Mouse (Mus musculus): Measurements from ENCODE around the gene Gad1. TPM values are rescaled to one million over a fixed set of nuclear protein-coding genes. Genes with fewer than 3 reads are reported as not detected.
"Not testable (repeated sequence)": the region's sequence is repeated elsewhere in the genome, so short reads cannot be mapped to it uniquely, and the experiment has no call there.

Gad1 gene
- polyA plus RNA-seq (2014; fragmentation: Nextera tagmentation; extraction: Ambion mirVana) = 11.8 and 16.6 TPM in 2 replicates

GRCm38 (mm10) chr2:70552772-70553171, at the start of gene Gad1:
Gene Gad1 (plus strand): TSS chr2:70553072.
- 56% methylated on average over 4 of the region's 4 CpGs for WGBS
- no peak within 1 kb of the TSS for H3K4me2 ChIP-seq (replicated peaks; ENCODE audit: low read depth, low read length)
- no peaks in the 10 kb centered on the region for H3K36me3 ChIP-seq (ENCODE audit: control insufficient read depth, insufficient read depth, low read length)
- no peaks in the 10 kb centered on the region for H3K9me3 ChIP-seq (ENCODE audit: control insufficient read depth, low read length)
- no peak within 1 kb of the TSS for H3K9ac ChIP-seq (ENCODE audit: low read depth, low read length)
- DNase-seq (ENCODE audit: low spot score) (no peak), ATAC-seq (ENCODE audit: low FRiP score) (no peak)
- no peak within 1 kb of the TSS for H3K4me3 ChIP-seq (ENCODE audit: low read depth, low read length)
- no peaks in the 10 kb centered on the region for H3K27me3 ChIP-seq (ENCODE audit: control insufficient read depth, insufficient read depth, low read length)
- no peaks in the 10 kb centered on the region for H3K4me1 ChIP-seq (replicated peaks; ENCODE audit: control insufficient read depth, insufficient read depth, low read length)
- H3K27ac ChIP-seq (ENCODE audit: low read depth, low read length) = no peak within 1 kb of the TSS

- ATAC-seq (ENCODE audit: low FRiP score) (no peak), DNase-seq (ENCODE audit: low spot score) (no peak)
- Histone ChIP-seq H3K4me1 (replicated peaks; ENCODE audit: control insufficient read depth, insufficient read depth, low read length) (no peaks in the 10 kb centered on the region), H3K9me3 (ENCODE audit: control insufficient read depth, low read length) (no peaks in the 10 kb centered on the region), H3K27ac (ENCODE audit: low read depth, low read length) (no peak overlapping the region), H3K27me3 (ENCODE audit: control insufficient read depth, insufficient read depth, low read length) (no peaks in the 10 kb centered on the region), H3K36me3 (ENCODE audit: control insufficient read depth, insufficient read depth, low read length) (no peaks in the 10 kb centered on the region), H3K4me2 (replicated peaks; ENCODE audit: low read depth, low read length) (no peak overlapping the region), H3K4me3 (ENCODE audit: low read depth, low read length) (no peak overlapping the region), H3K9ac (ENCODE audit: low read depth, low read length) (no peak overlapping the region)
- 82% methylated on average over 10 of the region's 10 CpGs for WGBS
Observed at GRCm38 (mm10) chr2:70503436-70503835, 49.4 kb upstream of the Gad1 start.

DNA sequence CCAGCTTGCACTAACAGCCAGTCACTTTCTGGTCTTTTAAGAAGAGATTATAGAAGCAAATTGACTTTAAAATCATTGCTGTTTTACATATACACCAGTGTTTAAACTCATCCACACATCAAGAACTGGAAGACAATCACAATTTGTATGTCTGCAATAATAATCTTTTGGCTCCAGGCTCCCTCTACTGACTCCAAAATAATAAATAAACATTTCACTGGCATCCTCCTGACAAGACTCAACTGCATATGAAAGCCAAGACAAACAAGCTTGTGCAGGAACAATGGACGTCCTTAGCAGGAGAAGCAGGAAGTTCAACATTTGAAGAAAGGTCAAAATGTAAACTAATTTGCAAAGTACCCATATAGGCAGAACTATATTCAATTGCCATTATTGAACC, 47.6 kb upstream of the Gad1 start:
- Histone ChIP-seq H3K9me3 (ENCODE audit: control insufficient read depth, low read length) (no peaks in the 10 kb centered on the region), H3K36me3 (ENCODE audit: control insufficient read depth, insufficient read depth, low read length) (no peaks in the 10 kb centered on the region), H3K4me2 (replicated peaks; ENCODE audit: low read depth, low read length) (no peak overlapping the region), H3K4me3 (ENCODE audit: low read depth, low read length) (no peak overlapping the region), H3K4me1 (replicated peaks; ENCODE audit: control insufficient read depth, insufficient read depth, low read length) (no peaks in the 10 kb centered on the region), H3K27ac (ENCODE audit: low read depth, low read length) (no peak overlapping the region), H3K9ac (ENCODE audit: low read depth, low read length) (no peak overlapping the region), H3K27me3 (ENCODE audit: control insufficient read depth, insufficient read depth, low read length) (no peaks in the 10 kb centered on the region)
- DNase-seq (ENCODE audit: low spot score) (no peak), ATAC-seq (ENCODE audit: low FRiP score) (no peak)
- WGBS = 52% methylated on average over 1 of the region's 1 CpGs

DNA sequence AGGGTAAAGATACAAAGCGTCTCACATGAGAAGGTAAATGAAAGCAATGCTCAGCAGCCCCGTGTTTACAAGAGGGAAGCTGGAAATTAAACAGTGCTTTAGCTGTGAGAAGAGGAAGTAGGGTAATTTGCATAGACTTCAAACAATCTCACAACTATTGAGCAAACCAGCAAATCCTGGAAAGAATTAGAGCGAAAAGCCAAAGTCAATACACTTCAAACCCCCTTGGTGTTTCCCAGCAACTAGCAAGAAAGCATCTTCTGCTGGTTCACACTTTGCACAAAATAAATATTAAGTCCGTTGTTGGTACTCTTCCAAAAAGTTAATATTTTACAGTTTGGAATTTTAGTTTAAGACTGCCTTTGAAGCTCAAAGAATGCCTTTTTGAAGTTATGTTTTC, 47.0 kb upstream of the Gad1 start:
- H3K9me3 ChIP-seq (ENCODE audit: control insufficient read depth, low read length) = no peaks in the 10 kb centered on the region
- WGBS = 44% methylated on average over 4 of the region's 4 CpGs
- H3K9ac ChIP-seq (ENCODE audit: low read depth, low read length) = no peak overlapping the region
- no peak overlapping the region for H3K4me3 ChIP-seq (ENCODE audit: low read depth, low read length)
- H3K27ac ChIP-seq (ENCODE audit: low read depth, low read length) = no peak overlapping the region
- H3K4me1 ChIP-seq (replicated peaks; ENCODE audit: control insufficient read depth, insufficient read depth, low read length) = no peaks in the 10 kb centered on the region
- DNase-seq (ENCODE audit: low spot score) (no peak), ATAC-seq (ENCODE audit: low FRiP score) (no peak)
- no peak overlapping the region for H3K4me2 ChIP-seq (replicated peaks; ENCODE audit: low read depth, low read length)
- no peaks in the 10 kb centered on the region for H3K27me3 ChIP-seq (ENCODE audit: control insufficient read depth, insufficient read depth, low read length)
- H3K36me3 ChIP-seq (ENCODE audit: control insufficient read depth, insufficient read depth, low read length) = no peaks in the 10 kb centered on the region

GRCm38 (mm10) chr2:70506372-70506771, 46.5 kb upstream of the Gad1 start:
- no peaks in the 10 kb centered on the region for H3K4me1 ChIP-seq (replicated peaks; ENCODE audit: control insufficient read depth, insufficient read depth, low read length)
- no peak for DNase-seq (ENCODE audit: low spot score)
- H3K27me3 ChIP-seq (ENCODE audit: control insufficient read depth, insufficient read depth, low read length) = no peaks in the 10 kb centered on the region

DNA sequence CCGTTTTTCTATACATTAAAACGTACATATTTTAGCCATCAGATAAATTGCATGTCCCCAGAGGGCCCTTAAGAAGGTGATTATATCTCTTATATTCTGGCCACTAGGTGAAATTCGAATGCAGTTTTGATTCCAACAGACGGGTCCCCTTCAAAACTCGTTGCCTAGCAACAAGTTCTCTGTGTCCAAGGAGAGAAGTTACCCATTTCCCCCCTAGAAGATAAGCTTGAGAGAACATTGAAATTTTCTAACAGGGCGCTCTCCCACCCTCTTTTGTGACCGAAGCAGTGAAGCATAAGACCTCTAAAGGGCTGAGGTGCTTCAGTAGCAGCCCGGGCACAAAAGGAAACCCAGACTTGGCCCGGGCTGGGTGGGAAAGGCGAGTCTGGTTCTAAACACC, 44.4 kb upstream of the Gad1 start, which contains the start of gene Erich2:
TSS of gene Erich2 (plus strand) at position 324 of the 400 bp plus-strand sequence.
- WGBS = 14% methylated on average over 10 of the region's 10 CpGs
- Histone ChIP-seq H3K27me3 (ENCODE audit: control insufficient read depth, insufficient read depth, low read length) (no peaks in the 10 kb centered on the region), H3K36me3 (ENCODE audit: control insufficient read depth, insufficient read depth, low read length) (no peaks in the 10 kb centered on the region), H3K4me3 (ENCODE audit: low read depth, low read length) (peak within 1 kb of the TSS; percentile 41), H3K4me2 (replicated peaks; ENCODE audit: low read depth, low read length) (peak within 1 kb of the TSS; percentile 84), H3K4me1 (replicated peaks; ENCODE audit: control insufficient read depth, insufficient read depth, low read length) (no peaks in the 10 kb centered on the region), H3K27ac (ENCODE audit: low read depth, low read length) (no peak within 1 kb of the TSS), H3K9me3 (ENCODE audit: control insufficient read depth, low read length) (no peaks in the 10 kb centered on the region), H3K9ac (ENCODE audit: low read depth, low read length) (peak within 1 kb of the TSS; percentile 40)
- DNase-seq (ENCODE audit: low spot score) (no peak), ATAC-seq (ENCODE audit: low FRiP score) (no peak)

More at GRCm38 (mm10) chr2:70506372-70506771, 46.5 kb upstream of the Gad1 start:
- Histone ChIP-seq H3K9me3 (ENCODE audit: control insufficient read depth, low read length) (no peaks in the 10 kb centered on the region), H3K9ac (ENCODE audit: low read depth, low read length) (no peak overlapping the region), H3K36me3 (ENCODE audit: control insufficient read depth, insufficient read depth, low read length) (no peaks in the 10 kb centered on the region), H3K4me2 (replicated peaks; ENCODE audit: low read depth, low read length) (no peak overlapping the region), H3K4me3 (ENCODE audit: low read depth, low read length) (no peak overlapping the region), H3K27ac (ENCODE audit: low read depth, low read length) (no peak overlapping the region)
- 60% methylated on average over 2 of the region's 2 CpGs for WGBS
- ATAC-seq (ENCODE audit: low FRiP score) = no peak

GRCm38 (mm10) chr2:70509021-70509632, 43.7 kb upstream of the Gad1 start:
- peak overlapping the region; percentile 84 for H3K4me2 ChIP-seq (replicated peaks; ENCODE audit: low read depth, low read length)
- H3K9ac ChIP-seq (ENCODE audit: low read depth, low read length) = peak overlapping the region; percentile 40
- peak overlapping the region; percentile 41 for H3K4me3 ChIP-seq (ENCODE audit: low read depth, low read length)
- H3K36me3 ChIP-seq (ENCODE audit: control insufficient read depth, insufficient read depth, low read length) = no peaks in the 10 kb centered on the region
- no peaks in the 10 kb centered on the region for H3K9me3 ChIP-seq (ENCODE audit: control insufficient read depth, low read length)
- under 1% methylated on average over 51 of the region's 56 CpGs for WGBS
- H3K4me1 ChIP-seq (replicated peaks; ENCODE audit: control insufficient read depth, insufficient read depth, low read length) = no peaks in the 10 kb centered on the region
- no peaks in the 10 kb centered on the region for H3K27me3 ChIP-seq (ENCODE audit: control insufficient read depth, insufficient read depth, low read length)
- H3K27ac ChIP-seq (ENCODE audit: low read depth, low read length) = no peak overlapping the region
- peak; percentile 88 for DNase-seq (ENCODE audit: low spot score)
- peak; percentile 97 for ATAC-seq (ENCODE audit: low FRiP score)

DNA sequence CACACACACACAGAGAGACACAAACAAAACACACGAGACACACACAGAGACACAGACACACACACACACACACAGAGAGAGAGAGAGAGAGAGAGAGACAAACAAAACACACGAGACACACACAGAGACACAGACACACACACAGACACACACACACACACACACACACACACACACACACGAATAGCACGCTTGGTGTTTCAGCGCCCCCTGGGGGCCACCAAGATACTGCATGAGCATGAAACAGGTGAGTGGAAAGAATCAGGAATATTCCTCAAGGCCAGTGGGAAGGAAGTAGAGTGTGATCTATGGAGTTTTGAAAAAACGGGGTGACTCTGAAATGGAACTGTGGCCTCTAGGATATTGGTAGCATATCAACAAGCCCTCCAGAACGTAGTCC, 14.6 kb upstream of the Gad1 start:
- H3K4me2 ChIP-seq (replicated peaks; ENCODE audit: low read depth, low read length); H3K9me3 ChIP-seq (ENCODE audit: control insufficient read depth, low read length); H3K36me3 ChIP-seq (ENCODE audit: control insufficient read depth, insufficient read depth, low read length); ATAC-seq (ENCODE audit: low FRiP score); H3K4me3 ChIP-seq (ENCODE audit: low read depth, low read length); H3K27ac ChIP-seq (ENCODE audit: low read depth, low read length); H3K9ac ChIP-seq (ENCODE audit: low read depth, low read length); H3K27me3 ChIP-seq (ENCODE audit: control insufficient read depth, insufficient read depth, low read length); H3K4me1 ChIP-seq (replicated peaks; ENCODE audit: control insufficient read depth, insufficient read depth, low read length): not testable (repeated sequence)
- 47% methylated on average over 7 of the region's 7 CpGs for WGBS
- peak; percentile 64 for DNase-seq (ENCODE audit: low spot score)

DNA sequence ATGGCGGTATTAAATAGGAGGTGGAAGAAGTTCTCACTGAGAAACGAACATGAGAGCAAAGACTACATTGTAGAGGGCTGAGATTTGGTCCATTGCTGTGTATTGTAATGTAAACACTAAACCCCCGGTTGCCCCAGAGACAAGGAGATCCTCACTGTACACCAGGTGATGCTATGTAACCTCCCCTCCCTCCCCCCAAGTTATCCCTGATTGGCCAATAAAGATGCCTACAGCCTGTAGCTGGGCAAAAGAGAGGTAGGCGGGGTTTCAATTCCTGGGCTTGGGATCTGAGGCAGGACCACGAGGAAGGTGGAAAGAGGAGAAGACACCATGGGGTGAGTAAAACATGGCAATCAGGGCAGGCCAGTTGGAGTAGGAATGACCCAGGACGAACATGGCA, 2.2 kb upstream of the Gad1 start:
- H3K27ac ChIP-seq (ENCODE audit: low read depth, low read length) = no peak overlapping the region
- ATAC-seq (ENCODE audit: low FRiP score) (no peak), DNase-seq (ENCODE audit: low spot score) (no peak)
- no peak overlapping the region for H3K9ac ChIP-seq (ENCODE audit: low read depth, low read length)
- no peaks in the 10 kb centered on the region for H3K4me1 ChIP-seq (replicated peaks; ENCODE audit: control insufficient read depth, insufficient read depth, low read length)
- H3K4me2 ChIP-seq (replicated peaks; ENCODE audit: low read depth, low read length) = no peak overlapping the region
- 70% methylated on average over 6 of the region's 6 CpGs for WGBS
- no peak overlapping the region for H3K4me3 ChIP-seq (ENCODE audit: low read depth, low read length)
- H3K9me3 ChIP-seq (ENCODE audit: control insufficient read depth, low read length) = no peaks in the 10 kb centered on the region
- H3K27me3 ChIP-seq (ENCODE audit: control insufficient read depth, insufficient read depth, low read length) = no peaks in the 10 kb centered on the region
- H3K36me3 ChIP-seq (ENCODE audit: control insufficient read depth, insufficient read depth, low read length) = no peaks in the 10 kb centered on the region
